Mouse (Mus musculus) cerebellum, adult 2 months (tissue): ENCODE results near the gene Dync1h1.

Experiments
- CTCF ChIP-seq: fragments of 200-500 bp; IDR thresholded peaks from 2 replicates; pipeline ENCODE4 v1.5.1; 2011; ENCODE audit warnings: low read depth, mild to moderate bottlenecking, control low read depth, low read length, moderate library complexity, borderline replicate concordance; ENCODE audit not compliant: insufficient read depth
- POLR2A ChIP-seq: fragments of 200-500 bp; IDR thresholded peaks from 2 replicates; pipeline ENCODE4 v1.6.1; 2011; ENCODE audit warnings: low read length, control low read depth, borderline replicate concordance; ENCODE audit not compliant: insufficient read depth

DNA sequence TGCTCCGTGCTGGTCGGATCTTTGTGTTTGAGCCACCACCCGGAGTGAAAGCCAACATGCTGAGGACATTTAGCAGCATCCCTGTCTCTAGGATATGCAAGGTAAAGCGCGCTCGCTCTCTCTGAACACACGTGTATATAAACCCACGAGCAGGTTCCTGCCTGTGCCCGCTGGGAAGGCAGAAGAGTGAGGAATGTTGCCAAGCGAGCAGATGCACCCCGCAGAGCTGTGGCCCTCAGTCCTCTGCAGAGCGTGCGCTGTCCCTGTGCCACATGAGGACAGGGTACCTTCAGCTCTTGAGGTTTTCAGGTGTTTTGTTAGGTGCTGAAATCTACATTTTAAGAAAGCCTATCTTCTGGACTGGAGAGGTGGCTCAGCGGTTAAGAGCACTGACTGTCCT lies 60.5 kb downstream of the Dync1h1 start:
- TF ChIP-seq CTCF (no peak), POLR2A (no peak)
